Mouse (Mus musculus): ENCODE results near the gene Pigyl. TPM values are rescaled to one million over a fixed set of nuclear protein-coding genes. Genes with fewer than 3 reads are reported as not detected.
A peak's percentile ranks its signal among the peaks of the same experiment; 100 is the strongest.

Pigyl gene
- polyA plus RNA-seq, 1 experiment: 50.1 TPM

DNA sequence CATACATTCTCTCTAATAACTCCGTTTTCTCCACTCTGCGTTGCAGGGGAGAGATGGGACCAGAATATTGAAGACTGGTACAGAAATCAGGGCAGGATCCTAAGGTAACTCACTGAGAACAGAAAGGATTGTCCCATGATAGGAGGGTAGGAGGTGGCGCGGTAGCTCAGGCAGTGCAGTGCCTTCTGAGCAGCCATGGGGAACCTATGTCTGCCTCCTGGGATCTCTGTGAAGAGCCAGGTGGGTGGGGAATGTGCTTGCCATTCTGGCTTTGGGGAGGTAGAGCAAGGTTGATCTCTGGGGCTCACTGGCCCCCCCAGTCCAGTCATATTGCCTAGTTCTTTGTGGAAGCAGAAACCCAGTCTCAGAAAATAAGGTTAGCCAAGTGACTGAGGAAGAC lies 11.1 kb downstream of the Pigyl start:
- no peak for DNase-seq (ENCODE audit: low read depth, low spot score)
- WGBS: 98% methylated on average over 4 of the region's 4 CpGs

DNA sequence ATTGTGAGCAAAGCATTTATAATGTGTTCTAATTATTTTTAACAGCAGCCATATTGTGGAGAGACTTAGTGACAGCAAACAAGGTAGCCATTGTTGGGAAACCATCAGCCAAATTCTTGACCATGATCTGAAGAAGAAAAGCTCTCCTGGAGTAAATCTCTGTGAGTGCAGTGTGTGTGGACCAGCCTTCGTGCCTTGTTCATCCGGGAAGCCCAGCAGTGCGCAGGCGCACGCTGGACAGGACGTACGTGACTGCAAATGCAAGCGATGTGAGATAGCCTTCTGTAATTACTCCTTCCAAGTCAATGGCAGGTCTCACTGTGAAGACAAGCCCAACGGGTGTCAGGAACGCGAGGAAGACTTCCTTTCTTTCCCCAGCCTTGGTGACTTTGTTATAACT lies 12.7 kb downstream of the Pigyl start:
- DNase-seq (ENCODE audit: low read depth, low spot score): no peak
- WGBS: 95% methylated on average over 11 of the region's 11 CpGs

DNA sequence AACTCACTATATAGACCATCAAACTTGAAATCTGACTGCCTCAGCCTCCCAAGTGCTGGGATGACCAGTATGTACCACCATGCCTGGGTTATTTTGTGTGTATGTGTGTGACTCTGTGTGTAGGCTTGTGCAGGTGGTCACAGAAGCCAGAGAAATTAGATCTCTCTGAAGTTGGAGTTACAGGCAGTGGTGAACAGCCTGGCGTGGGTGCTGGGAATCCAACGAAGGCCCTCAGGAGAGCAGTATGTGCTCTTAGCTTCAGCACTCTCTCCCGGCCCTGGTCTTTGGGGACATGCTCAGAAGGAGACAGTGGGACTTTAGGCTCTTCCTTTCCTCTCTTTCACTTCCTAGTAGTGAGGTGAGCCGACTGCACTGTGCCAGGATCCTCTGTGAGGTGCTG lies 15.7 kb downstream of the Pigyl start:
- 86% methylated on average over 4 of the region's 4 CpGs for WGBS
- DNase-seq (ENCODE audit: low read depth, low spot score): no peak

DNA sequence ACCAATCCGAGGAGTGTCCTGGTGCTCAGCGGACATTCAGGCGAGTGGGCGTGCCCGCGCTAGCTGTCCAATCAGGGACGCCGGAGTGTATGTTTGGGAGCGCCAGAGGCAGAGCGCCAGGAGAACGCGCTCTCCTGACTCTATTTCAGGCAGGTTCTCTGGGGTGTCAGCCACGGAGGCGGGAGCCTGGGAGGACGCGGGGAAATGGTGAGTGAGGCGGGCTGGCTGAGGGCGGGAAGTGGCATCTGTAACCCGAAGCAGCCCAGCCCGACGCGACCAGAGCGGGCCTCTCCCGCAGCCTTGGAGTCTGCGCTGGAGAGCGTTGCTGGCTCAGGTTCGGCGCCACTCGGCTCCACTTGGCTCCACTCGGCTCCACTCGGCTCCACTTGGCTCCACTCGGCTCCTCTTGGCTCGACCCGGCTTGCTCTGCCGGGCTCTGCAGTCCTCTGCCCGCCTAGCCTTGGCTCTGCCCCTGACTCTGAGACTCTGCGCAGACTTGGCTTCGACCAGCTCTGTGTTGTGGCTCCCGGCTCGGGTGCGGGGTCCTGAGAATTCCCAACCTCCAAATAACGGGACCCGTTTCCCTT lies 31.5 kb downstream of the Pigyl start, which contains the start of gene Zfp872:
Gene Zfp872 (plus strand): TSS at position 66 of the 587 bp plus-strand sequence.
- no peak for DNase-seq (ENCODE audit: low read depth, low spot score)
- WGBS: 27% methylated on average over 43 of the region's 43 CpGs

DNA sequence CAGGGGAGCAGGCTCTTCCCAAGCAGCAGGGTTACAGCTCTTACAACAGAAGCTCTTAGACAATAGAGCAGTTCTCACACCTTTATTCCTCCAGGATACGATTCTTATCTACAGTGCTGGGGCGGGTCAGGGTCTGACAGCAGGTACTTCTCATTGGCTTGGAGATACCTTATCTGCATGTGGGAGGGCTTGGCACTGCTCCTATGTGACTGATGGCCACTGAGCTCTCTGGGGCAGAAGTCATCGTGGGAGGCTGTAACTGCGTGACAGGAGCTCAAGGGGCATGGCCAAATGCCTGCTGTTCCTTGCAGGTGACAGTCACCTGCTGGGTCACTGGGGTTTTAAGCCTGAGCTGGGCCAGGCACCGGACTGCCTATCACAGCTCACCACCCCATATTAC lies 39.8 kb downstream of the Pigyl start:
- WGBS: 14% methylated on average over 5 of the region's 5 CpGs
- DNase-seq (ENCODE audit: low read depth, low spot score): peak; percentile 60

Other genes with a start within 250 kb of the Pigyl start
- 70.2 and 84.5 TPM in 2 replicates for gene Rab3d, start 238.7 kb upstream of the Pigyl start, polyA plus RNA-seq (2012; rRNA removed)
- gene Ccdc159, start 229.4 kb upstream of the Pigyl start, polyA plus RNA-seq (2012; rRNA removed): 0.98 and 1.9 TPM in 2 replicates
- 101 and 102 TPM in 2 replicates for gene Tmem205, start 229.3 kb upstream of the Pigyl start, polyA plus RNA-seq (2012; rRNA removed)
- gene Plppr2, start 219.8 kb upstream of the Pigyl start, polyA plus RNA-seq (2012; rRNA removed): 2.9 and 3.1 TPM in 2 replicates
- gene Swsap1, start 201.1 kb upstream of the Pigyl start, polyA plus RNA-seq (2012; rRNA removed): 7.4 and 8.0 TPM in 2 replicates
- gene Epor, start 193.3 kb upstream of the Pigyl start, polyA plus RNA-seq (2012; rRNA removed): 1.1 and 1.8 TPM in 2 replicates
- 1.9 and 2.4 TPM in 2 replicates for gene Rgl3, start 167.4 kb upstream of the Pigyl start, polyA plus RNA-seq (2012; rRNA removed)
- 0.14 and 0.15 TPM in 2 replicates for gene Ccdc151, start 154.2 kb upstream of the Pigyl start, polyA plus RNA-seq (2012; rRNA removed)
- gene Prkcsh, start 154.0 kb upstream of the Pigyl start, polyA plus RNA-seq (2012; rRNA removed): 127 and 130 TPM in 2 replicates
- gene Elavl3, start 104.8 kb upstream of the Pigyl start, polyA plus RNA-seq (2012; rRNA removed): 0.29 and 0.47 TPM in 2 replicates
- not detected in 2 replicates for gene Gm49318, start 85.6 kb upstream of the Pigyl start, polyA plus RNA-seq (2012; rRNA removed)
- gene Zfp653, start 85.5 kb upstream of the Pigyl start, polyA plus RNA-seq (2012; rRNA removed): 8.6 and 10.0 TPM in 2 replicates
- gene Ecsit, start 71.4 kb upstream of the Pigyl start, polyA plus RNA-seq (2012; rRNA removed): 47.7 and 48.6 TPM in 2 replicates
- 253 and 296 TPM in 2 replicates for gene Cnn1, start 57.6 kb upstream of the Pigyl start, polyA plus RNA-seq (2012; rRNA removed)
- gene Elof1, start 39.7 kb upstream of the Pigyl start, polyA plus RNA-seq (2012; rRNA removed): 120 and 148 TPM in 2 replicates
- gene Acp5, start 21.1 kb upstream of the Pigyl start, polyA plus RNA-seq (2012; rRNA removed): 233 and 244 TPM in 2 replicates
- not detected in 2 replicates for gene Zfp872, start 31.2 kb downstream of the Pigyl start, polyA plus RNA-seq (2012; rRNA removed)
- gene Zfp809, start 68.9 kb downstream of the Pigyl start, polyA plus RNA-seq (2012; rRNA removed): 5.8 and 11.2 TPM in 2 replicates
- gene Zfp599, start 103.0 kb downstream of the Pigyl start, polyA plus RNA-seq (2012; rRNA removed): 0.57 and 0.67 TPM in 2 replicates
- gene Zfp810, start 150.8 kb downstream of the Pigyl start, polyA plus RNA-seq (2012; rRNA removed): 2.8 and 4.9 TPM in 2 replicates
- 3.4 and 3.8 TPM in 2 replicates for gene Anln, start 232.3 kb downstream of the Pigyl start, polyA plus RNA-seq (2012; rRNA removed)